Mouse (Mus musculus): ENCODE measurements around the gene Arl5b.

DNA sequence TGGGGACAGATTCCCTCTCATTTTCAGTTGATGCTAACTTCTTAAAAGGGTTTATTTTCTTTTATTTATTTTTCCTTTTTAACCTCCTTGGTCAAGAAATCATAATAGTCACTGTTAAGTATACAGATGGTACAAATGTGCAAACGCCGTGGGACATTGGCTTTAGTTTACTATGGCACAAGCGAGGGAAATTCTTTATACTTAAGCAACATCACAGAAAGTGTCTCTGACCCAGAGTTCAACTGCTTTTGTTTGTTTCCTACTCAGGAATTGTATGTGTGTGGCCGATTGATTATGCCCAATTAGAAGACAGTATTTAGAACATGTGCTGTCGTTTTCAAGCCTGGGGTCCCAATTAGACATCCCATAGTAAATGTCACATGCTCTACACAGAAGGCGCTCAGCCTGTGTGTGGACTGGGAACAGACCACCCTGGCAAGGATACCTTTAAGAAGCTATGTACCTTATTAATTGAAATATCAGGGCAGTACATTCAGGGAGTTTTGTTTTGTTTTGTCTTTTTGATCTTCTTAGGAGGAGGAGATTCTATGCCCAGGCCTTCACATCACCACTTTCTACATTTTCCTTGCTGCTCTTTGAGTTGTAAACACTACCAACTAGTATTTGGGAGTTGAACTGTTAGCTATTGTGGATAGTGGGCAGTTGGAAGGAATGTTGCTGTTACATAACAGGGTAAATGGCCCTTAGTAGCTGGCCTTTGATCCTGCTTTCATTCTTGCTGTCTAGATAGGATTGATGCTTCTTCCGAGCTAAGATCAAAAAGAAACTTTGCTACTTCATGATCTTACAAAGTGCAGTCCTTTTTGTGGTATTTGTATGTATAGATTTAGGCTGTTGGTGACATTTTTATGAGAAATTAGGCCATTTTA lies 15.4 kb downstream of the Arl5b start:
- no peak for TF ChIP-seq E2F4 (IDR thresholded peaks at IDR 0.05; ENCODE audit: insufficient read depth)
- no peak for TF ChIP-seq MYOD1 (IDR thresholded peaks at IDR 0.05; ENCODE audit: control insufficient read depth in 1 of 3, insufficient read length in 2 of 3, low read depth in 2 of 3)
- TF ChIP-seq MAX (IDR thresholded peaks at IDR 0.05; ENCODE audit: low read depth) = no peak
- no peak for TF ChIP-seq MYOG (IDR thresholded peaks at IDR 0.05; ENCODE audit: control insufficient read depth in 1 of 3, insufficient read depth in 1 of 3, insufficient read length in 2 of 3, low read depth in 2 of 3)
- no peak for TF ChIP-seq TCF12 (IDR thresholded peaks at IDR 0.05; ENCODE audit: insufficient read depth, poor library complexity, severe bottlenecking)
